Mouse (Mus musculus): ENCODE measurements around the gene Gtf2h5.

GRCm38 (mm10) chr17:6108175-6108574 lies 28.6 kb downstream of the Gtf2h5 start:
- TF ChIP-seq POLR2A (IDR thresholded peaks at IDR 0.05; ENCODE audit: control insufficient read depth, low read depth, low read length) (no peak), CTCF (IDR thresholded peaks at IDR 0.05; ENCODE audit: control insufficient read depth, insufficient read depth, insufficient replicate concordance, low read depth, low read length) (no peak)

Data from testis, adult 2 months (tissue).